Mouse (Mus musculus): ENCODE measurements at regions not wholly inside any gene's neighbourhood (a gene's known extent, or its start where the extent isn't known, plus 50 kb on each side); places are given as distances from the start of the nearest gene placed in this dataset.

DNA sequence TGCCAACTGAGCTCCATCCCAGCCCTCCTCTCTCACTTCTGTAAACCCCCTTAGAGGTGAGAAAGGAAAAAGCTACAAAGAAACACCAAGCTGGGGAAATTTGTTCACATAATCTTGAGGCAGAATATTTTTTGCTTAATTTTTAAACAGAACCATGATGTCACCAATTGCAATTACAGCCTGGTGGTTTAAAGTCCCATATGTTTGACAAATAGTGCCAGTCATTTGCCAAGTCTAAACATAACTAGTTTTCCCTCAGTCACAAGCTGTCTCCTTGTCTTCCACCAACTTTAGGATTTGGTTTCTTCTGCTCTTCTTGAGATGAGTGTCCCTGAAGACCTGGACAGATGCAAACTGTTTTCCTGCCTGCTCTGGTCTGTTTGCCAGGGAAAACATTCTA, 222.0 kb downstream of the Qk start:
- no peak for TF ChIP-seq CTCF (IDR thresholded peaks at IDR 0.05; ENCODE audit: low read depth)
- Histone ChIP-seq H3K27ac (no peak overlapping the region), H3K4me2 (ENCODE audit: low read depth, low read length) (no peak overlapping the region), H3K9ac (replicated peaks; ENCODE audit: low read length) (no peak overlapping the region), H3K9me3 (ENCODE audit: low read length) (no peaks in the 10 kb centered on the region), H3K36me3 (ENCODE audit: insufficient read depth, low read length) (no peaks in the 10 kb centered on the region), H3K4me3 (ENCODE audit: low read length) (no peak overlapping the region), H3K27me3 (ENCODE audit: insufficient read depth, low read length) (no peaks in the 10 kb centered on the region), H3K4me1 (ENCODE audit: insufficient read depth, low read length) (no peaks in the 10 kb centered on the region)
- no peak for DNase-seq (ENCODE audit: low spot score)
- no peak for ATAC-seq

- Histone ChIP-seq H3K4me1 (ENCODE audit: insufficient read depth, low read length) (no peaks in the 10 kb centered on the region), H3K4me2 (ENCODE audit: low read depth, low read length) (no peak overlapping the region), H3K36me3 (ENCODE audit: insufficient read depth, low read length) (no peaks in the 10 kb centered on the region), H3K27me3 (ENCODE audit: insufficient read depth, low read length) (no peaks in the 10 kb centered on the region), H3K9ac (replicated peaks; ENCODE audit: low read length) (no peak overlapping the region), H3K9me3 (ENCODE audit: low read length) (no peaks in the 10 kb centered on the region), H3K4me3 (ENCODE audit: low read length) (no peak overlapping the region), H3K27ac (no peak overlapping the region)
- 78% methylated on average over 3 of the region's 3 CpGs for WGBS
- DNase-seq (ENCODE audit: low spot score) (no peak), ATAC-seq (no peak)
- no peak for TF ChIP-seq CTCF (IDR thresholded peaks at IDR 0.05; ENCODE audit: low read depth)
Measured at GRCm38 (mm10) chr17:10095841-10096301, 223.8 kb downstream of the Qk start.

GRCm38 (mm10) chr17:10094108-10094521, 225.5 kb downstream of the Qk start:
- Histone ChIP-seq H3K27ac (no peak overlapping the region), H3K4me2 (ENCODE audit: low read depth, low read length) (no peak overlapping the region), H3K9ac (replicated peaks; ENCODE audit: low read length) (no peak overlapping the region), H3K36me3 (ENCODE audit: insufficient read depth, low read length) (no peaks in the 10 kb centered on the region), H3K27me3 (ENCODE audit: insufficient read depth, low read length) (no peaks in the 10 kb centered on the region), H3K9me3 (ENCODE audit: low read length) (no peaks in the 10 kb centered on the region), H3K4me1 (ENCODE audit: insufficient read depth, low read length) (no peaks in the 10 kb centered on the region), H3K4me3 (ENCODE audit: low read length) (no peak overlapping the region)
- 76% methylated on average over 3 of the region's 3 CpGs for WGBS
- TF ChIP-seq CTCF (IDR thresholded peaks at IDR 0.05; ENCODE audit: low read depth) = no peak
- DNase-seq (ENCODE audit: low spot score) = no peak
- no peak for ATAC-seq

GRCm38 (mm10) chr17:10093437-10094107, 226.1 kb downstream of the Qk start:
- Histone ChIP-seq H3K4me2 (ENCODE audit: low read depth, low read length) (no peak overlapping the region), H3K27ac (no peak overlapping the region), H3K4me1 (ENCODE audit: insufficient read depth, low read length) (no peaks in the 10 kb centered on the region), H3K27me3 (ENCODE audit: insufficient read depth, low read length) (no peaks in the 10 kb centered on the region), H3K9ac (replicated peaks; ENCODE audit: low read length) (no peak overlapping the region), H3K9me3 (ENCODE audit: low read length) (no peaks in the 10 kb centered on the region), H3K4me3 (ENCODE audit: low read length) (no peak overlapping the region), H3K36me3 (ENCODE audit: insufficient read depth, low read length) (no peaks in the 10 kb centered on the region)
- ATAC-seq (no peak), DNase-seq (ENCODE audit: low spot score) (no peak)
- no peak for TF ChIP-seq CTCF (IDR thresholded peaks at IDR 0.05; ENCODE audit: low read depth)
- 69% methylated on average over 8 of the region's 8 CpGs for whole genome bisulfite sequencing

DNA sequence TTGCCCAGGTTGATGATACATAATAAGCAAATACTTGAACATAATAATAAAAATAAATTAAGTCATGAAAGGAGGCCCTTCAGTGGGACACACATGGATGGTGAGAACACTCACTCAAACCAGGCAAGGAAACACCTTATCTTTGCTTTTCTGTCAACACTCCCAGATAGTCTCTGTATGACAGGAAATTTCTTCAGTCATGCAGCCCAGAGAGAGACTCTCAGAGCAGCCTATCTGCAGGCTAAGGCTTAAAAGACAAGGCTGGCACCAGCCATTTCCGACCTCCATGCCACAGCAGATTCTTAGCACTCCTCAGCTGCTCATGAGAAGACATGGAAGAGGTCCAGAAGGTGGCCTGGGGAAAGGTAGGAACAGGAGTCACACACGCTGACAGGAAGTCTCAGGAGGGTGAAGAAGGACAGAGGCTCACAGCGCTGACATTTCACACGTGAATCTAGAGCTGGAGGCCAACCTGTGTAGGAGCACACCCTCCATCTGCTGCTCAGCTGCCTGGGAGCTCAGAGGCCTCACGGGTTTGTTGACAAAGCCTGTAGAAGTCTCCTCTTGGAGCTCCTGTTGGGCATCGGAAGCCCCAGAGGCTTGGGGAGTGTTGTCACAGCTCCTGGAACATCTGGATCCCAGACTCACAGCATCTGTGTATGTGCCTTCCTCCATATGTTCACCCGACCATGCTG, 232.3 kb downstream of the Qk start:
- 72% methylated on average over 7 of the region's 7 CpGs for WGBS
- Histone ChIP-seq H3K36me3 (ENCODE audit: insufficient read depth, low read length) (no peaks in the 10 kb centered on the region), H3K4me3 (ENCODE audit: low read length) (no peak overlapping the region), H3K9me3 (ENCODE audit: low read length) (no peaks in the 10 kb centered on the region), H3K9ac (replicated peaks; ENCODE audit: low read length) (no peak overlapping the region), H3K4me2 (ENCODE audit: low read depth, low read length) (no peak overlapping the region), H3K27ac (no peak overlapping the region), H3K4me1 (ENCODE audit: insufficient read depth, low read length) (no peaks in the 10 kb centered on the region), H3K27me3 (ENCODE audit: insufficient read depth, low read length) (no peaks in the 10 kb centered on the region)
- ATAC-seq (no peak), DNase-seq (ENCODE audit: low spot score) (no peak)
- TF ChIP-seq CTCF (IDR thresholded peaks at IDR 0.05; ENCODE audit: low read depth) = no peak

- Histone ChIP-seq H3K4me1 (ENCODE audit: insufficient read depth, low read length) (no peaks in the 10 kb centered on the region), H3K4me2 (ENCODE audit: low read depth, low read length) (no peak overlapping the region), H3K27me3 (ENCODE audit: insufficient read depth, low read length) (no peaks in the 10 kb centered on the region), H3K9me3 (ENCODE audit: low read length) (no peaks in the 10 kb centered on the region), H3K27ac (no peak overlapping the region), H3K36me3 (ENCODE audit: insufficient read depth, low read length) (no peaks in the 10 kb centered on the region), H3K9ac (replicated peaks; ENCODE audit: low read length) (no peak overlapping the region), H3K4me3 (ENCODE audit: low read length) (no peak overlapping the region)
- WGBS = 85% methylated on average over 2 of the region's 2 CpGs
- no peak for ATAC-seq
- no peak for DNase-seq (ENCODE audit: low spot score)
- no peak for TF ChIP-seq CTCF (IDR thresholded peaks at IDR 0.05; ENCODE audit: low read depth)
Measured at GRCm38 (mm10) chr17:10086558-10086957, 233.1 kb downstream of the Qk start.

DNA sequence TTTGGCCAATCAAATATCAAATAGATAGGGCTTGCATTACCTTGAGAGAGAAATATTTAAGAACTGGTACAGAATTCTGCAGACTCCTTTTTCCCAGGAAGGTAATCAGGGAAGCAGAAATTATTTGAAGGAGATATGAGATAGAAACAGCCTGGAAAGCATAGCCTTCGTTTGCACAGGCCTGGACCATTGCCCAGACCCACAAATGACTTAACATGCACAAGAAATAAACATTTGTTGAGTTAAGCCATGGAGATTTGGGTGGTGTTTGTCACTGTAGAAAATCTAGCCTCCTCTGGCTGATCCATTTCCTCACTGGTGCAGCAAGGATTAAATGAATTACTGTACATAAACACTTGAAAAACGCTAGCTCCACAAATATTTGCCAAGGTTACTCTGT, 233.5 kb downstream of the Qk start:
- Histone ChIP-seq H3K4me3 (ENCODE audit: low read length) (no peak overlapping the region), H3K9me3 (ENCODE audit: low read length) (no peaks in the 10 kb centered on the region), H3K27me3 (ENCODE audit: insufficient read depth, low read length) (no peaks in the 10 kb centered on the region), H3K36me3 (ENCODE audit: insufficient read depth, low read length) (no peaks in the 10 kb centered on the region), H3K9ac (replicated peaks; ENCODE audit: low read length) (no peak overlapping the region), H3K27ac (no peak overlapping the region), H3K4me2 (ENCODE audit: low read depth, low read length) (no peak overlapping the region), H3K4me1 (ENCODE audit: insufficient read depth, low read length) (no peaks in the 10 kb centered on the region)
- WGBS = 48% methylated on average over 2 of the region's 2 CpGs
- DNase-seq (ENCODE audit: low spot score) (no peak), ATAC-seq (no peak)
- no peak for TF ChIP-seq CTCF (IDR thresholded peaks at IDR 0.05; ENCODE audit: low read depth)
